Mouse (Mus musculus): ENCODE measurements around the gene Fgf15. TPM values are rescaled to one million over a fixed set of nuclear protein-coding genes. Genes with fewer than 3 reads are reported as not detected.
A peak's percentile ranks its signal among the peaks of the same experiment; 100 is the strongest.

The Fgf15 gene
- polyA plus RNA-seq, 1 experiment from 2014 or later = 1.6 TPM

GRCm38 (mm10) chr7:144940003-144940571 is 43.8 kb downstream of the Fgf15 start:
- H3K27me3 ChIP-seq = no peaks in the 10 kb centered on the region
- peak overlapping the region; percentile 65 for H3K4me3 ChIP-seq (replicated peaks)
- peak overlapping the region; percentile 7; the same call in 1 of the 2 replicates for H3K9ac ChIP-seq
- H3K9me3 ChIP-seq (replicated peaks) = no peaks in the 10 kb centered on the region
- peak overlapping the region; percentile 95 for H3K4me2 ChIP-seq (replicated peaks)
- H3K36me3 ChIP-seq = peaks cover 14% of the 10 kb centered on the region
- H3K4me1 ChIP-seq = peaks cover 63% of the 10 kb centered on the region
- peak overlapping the region; percentile 88 for H3K27ac ChIP-seq (replicated peaks)
- ATAC-seq (ENCODE audit: insufficient number of reproducible peaks, low FRiP score, low TSS enrichment, low read depth) = peak; percentile 7; the same call in 1 of the 2 replicates
- 0% methylated on average over 22 of the region's 22 CpGs for WGBS

- Histone ChIP-seq H3K9ac (0 out of 2 replicates have a peak overlapping the region, but pooled peaks have one; percentile 7), H3K27ac (replicated peaks) (peak overlapping the region; percentile 88), H3K4me2 (replicated peaks) (peak overlapping the region; percentile 95), H3K9me3 (replicated peaks) (no peaks in the 10 kb centered on the region), H3K27me3 (no peaks in the 10 kb centered on the region), H3K4me1 (peaks cover 63% of the 10 kb centered on the region), H3K36me3 (peaks cover 9% of the 10 kb centered on the region), H3K4me3 (replicated peaks) (peak overlapping the region; percentile 65)
- WGBS = 2% methylated on average over 11 of the region's 11 CpGs
- no peak for ATAC-seq (ENCODE audit: insufficient number of reproducible peaks, low FRiP score, low TSS enrichment, low read depth)
Observed at GRCm38 (mm10) chr7:144940585-144940984, 44.3 kb downstream of the Fgf15 start.

GRCm38 (mm10) chr7:144941242-144941831 is 45.0 kb downstream of the Fgf15 start:
- Histone ChIP-seq H3K27me3 (no peaks in the 10 kb centered on the region), H3K9ac (peak overlapping the region; percentile 41), H3K9me3 (replicated peaks) (no peaks in the 10 kb centered on the region), H3K4me1 (peaks cover 60% of the 10 kb centered on the region), H3K4me3 (replicated peaks) (peak overlapping the region; percentile 65), H3K36me3 (peaks cover 6% of the 10 kb centered on the region), H3K27ac (replicated peaks) (peak overlapping the region; percentile 88), H3K4me2 (replicated peaks) (peak overlapping the region; percentile 95)
- ATAC-seq (ENCODE audit: insufficient number of reproducible peaks, low FRiP score, low TSS enrichment, low read depth) = peak; percentile 84
- under 1% methylated on average over 39 of the region's 39 CpGs for WGBS

GRCm38 (mm10) chr7:144942071-144942743 is 45.9 kb downstream of the Fgf15 start:
- Histone ChIP-seq H3K27me3 (no peaks in the 10 kb centered on the region), H3K9me3 (replicated peaks) (no peaks in the 10 kb centered on the region), H3K4me1 (peaks cover 53% of the 10 kb centered on the region), H3K4me2 (replicated peaks) (peak overlapping the region; percentile 95), H3K9ac (no peak overlapping the region; the same call in 1 of the 2 replicates), H3K36me3 (no peaks in the 10 kb centered on the region), H3K27ac (replicated peaks) (peak overlapping the region; percentile 88), H3K4me3 (replicated peaks) (peak overlapping the region; percentile 65)
- under 1% methylated on average over 35 of the region's 35 CpGs for WGBS
- ATAC-seq (ENCODE audit: insufficient number of reproducible peaks, low FRiP score, low TSS enrichment, low read depth) = no peak

GRCm38 (mm10) chr7:144942744-144943135 is 46.4 kb downstream of the Fgf15 start:
- 1% methylated on average over 20 of the region's 20 CpGs for WGBS
- Histone ChIP-seq H3K4me1 (peaks cover 53% of the 10 kb centered on the region), H3K36me3 (no peaks in the 10 kb centered on the region), H3K9me3 (replicated peaks) (no peaks in the 10 kb centered on the region), H3K9ac (peak overlapping the region; percentile 23; the same call in 1 of the 2 replicates), H3K4me2 (replicated peaks) (peak overlapping the region; percentile 95), H3K27ac (replicated peaks) (peak overlapping the region; percentile 88), H3K4me3 (replicated peaks) (peak overlapping the region; percentile 65), H3K27me3 (no peaks in the 10 kb centered on the region)
- no peak for ATAC-seq (ENCODE audit: insufficient number of reproducible peaks, low FRiP score, low TSS enrichment, low read depth)

- peak; percentile 20; the same call in 1 of the 2 replicates for ATAC-seq (ENCODE audit: insufficient number of reproducible peaks, low FRiP score, low TSS enrichment, low read depth)
- Histone ChIP-seq H3K4me2 (replicated peaks) (peak overlapping the region; percentile 95), H3K9ac (peak overlapping the region; percentile 23; the same call in 1 of the 2 replicates), H3K4me1 (peaks cover 50% of the 10 kb centered on the region), H3K9me3 (replicated peaks) (no peaks in the 10 kb centered on the region), H3K4me3 (replicated peaks) (peak overlapping the region; percentile 65), H3K27me3 (no peaks in the 10 kb centered on the region), H3K36me3 (no peaks in the 10 kb centered on the region), H3K27ac (replicated peaks) (no peak overlapping the region)
- under 1% methylated on average over 45 of the region's 45 CpGs for WGBS
Observed at GRCm38 (mm10) chr7:144943254-144943653, 46.9 kb downstream of the Fgf15 start.

Other genes with a start within 250 kb of the Fgf15 start
- gene Ano1, start 144.6 kb upstream of the Fgf15 start, polyA plus RNA-seq (2015; fragmentation: Nextera tagmentation; extraction: Ambion mirVana) = 17.9 and 20.6 TPM in 2 replicates
- gene Fgf3, start 58.4 kb upstream of the Fgf15 start, polyA plus RNA-seq (2015; fragmentation: Nextera tagmentation; extraction: Ambion mirVana) = 0.24 and 1.1 TPM in 2 replicates
- gene Fgf4, start 49.2 kb upstream of the Fgf15 start, polyA plus RNA-seq (2015; fragmentation: Nextera tagmentation; extraction: Ambion mirVana) = 0.42 and 0.65 TPM in 2 replicates
- 26.6 and 29.5 TPM in 2 replicates for gene LTO1, start 18.6 kb downstream of the Fgf15 start, polyA plus RNA-seq (2015; fragmentation: Nextera tagmentation; extraction: Ambion mirVana)
- 134 and 143 TPM in 2 replicates for gene Ccnd1, start 43.4 kb downstream of the Fgf15 start, polyA plus RNA-seq (2015; fragmentation: Nextera tagmentation; extraction: Ambion mirVana)

Data from embryonic facial prominence, embryonic 15.5 days (tissue).